Comparison of ENCODE assay signal across 35 mouse cellular contexts in genomic region chr5:74679631-74680030, GRCm38 (mm10). TPM values are rescaled to one million over a fixed set of nuclear protein-coding genes. Genes with fewer than 3 reads are reported as not detected.
DNase-seq lines count a peak whose midpoint lies in the region; ATAC-seq and TF ChIP-seq lines count a peak whose summit lies in the region.
"Had no signal": no experiment of that assay in that cellular context is flagged by ENCODE, and none has a peak within 500 bp of the region (broad histone marks: within the 10 kb centered on the region; RNA-seq: fewer than 3 reads in every experiment).

No protein-coding gene starts in this region.

- TF ChIP-seq CTCF in thymus, adult 2 months (IDR thresholded peaks at IDR 0.05; ENCODE audit: borderline replicate concordance, control insufficient read depth, extremely low read depth, insufficient read depth, low read length, poor library complexity) = no peak

- peak; percentile 21 for DNase-seq in gastrocnemius, postnatal 14 days
- DNase-seq in gastrocnemius, postnatal 4 days (ENCODE audit: low spot score in 2 of 2) = no peak
- DNase-seq in heart, adult 9 months (ENCODE audit: low spot score in 2 of 2) = peak; percentile 84 to 92
- DNase-seq in heart, postnatal 25 days (ENCODE audit: low spot score) = peak; percentile 67
- no peak for DNase-seq in left cerebral cortex, postnatal 36 days (ENCODE audit: low spot score in 2 of 2)
- DNase-seq in thymus, adult 2 months = no peak
- DNase-seq: adrenal gland, postnatal 14 days; cerebellum, adult 18-20 months; cerebellum, postnatal 10 days; forebrain, postnatal 0 days; kidney, adult 2 months; kidney, postnatal 4 days; layer of hippocampus, postnatal 36 days; liver; lung, adult 2 months; lung, postnatal 14 days; retina, postnatal 1 day; right cerebral cortex, postnatal 14 days; spleen, adult 18-20 months; thymus, postnatal 25 days had no signal

- H3K4me1 ChIP-seq in brown adipose tissue, adult 24 weeks (ENCODE audit: control insufficient read depth, insufficient read depth, insufficient read length, low read length) = peaks cover 41% of the 10 kb centered on the region
- peaks cover 16% of the 10 kb centered on the region for H3K4me1 ChIP-seq in hindbrain, embryonic 13.5 days (replicated peaks)
- H3K4me1 ChIP-seq in thymus, adult 2 months (replicated peaks; ENCODE audit: control insufficient read depth, insufficient read depth, low read length) = no peaks in the 10 kb centered on the region
- H3K4me1 ChIP-seq: intestine, embryonic 15.5 days had no signal

- WGBS in hindbrain, embryonic 13.5 days = 87% methylated on average over 7 of the region's 7 CpGs
- 88% methylated on average over 7 of the region's 7 CpGs for WGBS in thymus, adult 2 months

- ATAC-seq in hindbrain, embryonic 13.5 days (ENCODE audit: low FRiP score) = no peak
- ATAC-seq: forebrain, postnatal 0 days; hindbrain, postnatal 0 days; intestine, embryonic 15.5 days; midbrain, embryonic 15.5 days had no signal

- peak overlapping the region; percentile 96 for H3K27ac ChIP-seq in brown adipose tissue, adult 24 weeks (replicated peaks; ENCODE audit: low read depth, low read length)
- H3K27ac ChIP-seq in hindbrain, embryonic 13.5 days = no peak overlapping the region
- H3K27ac ChIP-seq in thymus, adult 2 months (ENCODE audit: control insufficient read depth, insufficient read depth, low read length) = no peak overlapping the region
- H3K27ac ChIP-seq: embryonic facial prominence, embryonic 10.5 days; embryonic facial prominence, embryonic 15.5 days; forebrain, embryonic 12.5 days; heart, embryonic 13.5 days; hindbrain, postnatal 0 days; intestine, embryonic 15.5 days; kidney, postnatal 0 days; liver, embryonic 14.5 days; midbrain, embryonic 10.5 days; midbrain, embryonic 15.5 days; neural tube, embryonic 15.5 days had no signal

- H3K36me3 ChIP-seq in hindbrain, embryonic 13.5 days = no peaks in the 10 kb centered on the region
- no peaks in the 10 kb centered on the region for H3K36me3 ChIP-seq in thymus, adult 2 months (ENCODE audit: control insufficient read depth, insufficient read depth, low read length)
- H3K36me3 ChIP-seq: embryonic facial prominence, embryonic 10.5 days; embryonic facial prominence, embryonic 15.5 days; forebrain, embryonic 12.5 days; heart, embryonic 13.5 days; intestine, embryonic 15.5 days; midbrain, embryonic 10.5 days; midbrain, embryonic 15.5 days; neural tube, embryonic 15.5 days had no signal

- intact Hi-C loops in gastrocnemius, postnatal 14 days (cut with DNase I; ENCODE audit: low total_unique reads) = no loop called here
- intact Hi-C loops in heart, postnatal 25 days (cut with DNase I) = loop anchor here (2.0 to 5.0 kb wide), 2 partner anchors 33 to 39 kb away; no protein-coding TSS in a partner anchor
- intact Hi-C loops in left cerebral cortex, postnatal 36 days (cut with DNase I) = no loop called here

- no peak overlapping the region for H3K4me3 ChIP-seq in brown adipose tissue, adult 24 weeks (ENCODE audit: insufficient read depth, low read depth, low read length)
- no peak overlapping the region for H3K4me3 ChIP-seq in hindbrain, embryonic 13.5 days
- no peak overlapping the region for H3K4me3 ChIP-seq in thymus, adult 2 months (ENCODE audit: control insufficient read depth, insufficient read depth, low read length)
- H3K4me3 ChIP-seq: embryonic facial prominence, embryonic 10.5 days; embryonic facial prominence, embryonic 15.5 days; forebrain, embryonic 12.5 days; heart, embryonic 13.5 days; intestine, embryonic 15.5 days; midbrain, embryonic 10.5 days; midbrain, embryonic 15.5 days; neural tube, embryonic 15.5 days had no signal

- no peak overlapping the region for H3K4me2 ChIP-seq in hindbrain, embryonic 13.5 days
- H3K4me2 ChIP-seq: embryonic facial prominence, embryonic 15.5 days; forebrain, embryonic 12.5 days; heart, embryonic 13.5 days; intestine, embryonic 15.5 days; midbrain, embryonic 15.5 days; neural tube, embryonic 15.5 days had no signal

- TF ChIP-seq POLR2A in thymus, adult 2 months (IDR thresholded peaks at IDR 0.05; ENCODE audit: control insufficient read depth, extremely low read depth, insufficient read depth, low read length, poor library complexity) = no peak

- no peak overlapping the region for H3K9ac ChIP-seq in hindbrain, embryonic 13.5 days
- H3K9ac ChIP-seq: embryonic facial prominence, embryonic 15.5 days; forebrain, embryonic 12.5 days; forebrain, postnatal 0 days; heart, embryonic 13.5 days; intestine, embryonic 15.5 days; liver, embryonic 14.5 days; midbrain, embryonic 15.5 days; neural tube, embryonic 15.5 days had no signal

- H3K27me3 ChIP-seq in hindbrain, embryonic 13.5 days = no peaks in the 10 kb centered on the region
- no peaks in the 10 kb centered on the region for H3K27me3 ChIP-seq in thymus, adult 2 months (ENCODE audit: control insufficient read depth, insufficient read depth, low read length)
- H3K27me3 ChIP-seq: embryonic facial prominence, embryonic 15.5 days; forebrain, embryonic 12.5 days; heart, embryonic 13.5 days; intestine, embryonic 15.5 days; midbrain, embryonic 15.5 days; neural tube, embryonic 15.5 days had no signal

- no peaks in the 10 kb centered on the region for H3K9me3 ChIP-seq in hindbrain, embryonic 13.5 days
- H3K9me3 ChIP-seq: embryonic facial prominence, embryonic 10.5 days; embryonic facial prominence, embryonic 15.5 days; forebrain, embryonic 12.5 days; heart, embryonic 13.5 days; intestine, embryonic 15.5 days; midbrain, embryonic 10.5 days; midbrain, embryonic 15.5 days; neural tube, embryonic 15.5 days had no signal

RNA-seq across cellular contexts. Expression of gene Lnx1, which starts 23.1 kb away (rescaled TPM):
- 1 to 10 TPM; 1.3 to 3.7 TPM for total RNA-seq in gastrocnemius, postnatal 14 days (2021)
- total RNA-seq in gastrocnemius, postnatal 4 days (2021) = under 1 TPM; 0.57 to 0.83 TPM
- polyA plus RNA-seq in brown adipose tissue, adult 24 weeks (2012; ENCODE audit: insufficient read depth, insufficient read length, missing spikeins) = 1.7 and 3.1 TPM in 2 replicates
- total RNA-seq in heart, postnatal 25 days (2021) = 1 to 10 TPM; 6.7 to 9.5 TPM
- 3.0 and 3.3 TPM in 2 replicates for polyA plus RNA-seq in hindbrain, embryonic 13.5 days (2015; fragmentation: Nextera tagmentation; extraction: Ambion mirVana)
- total RNA-seq in left cerebral cortex, postnatal 36 days (2021) = 10 to 100 TPM; 25.1 to 25.8 TPM
- 1.5 and 1.6 TPM in 2 replicates for polyA plus RNA-seq in thymus, adult 2 months (2012; rRNA removed)
- total RNA-seq: common myeloid progenitor, adult 5-6 weeks; MEL had no signal

Comparison
In these comparisons a context has a peak if more than half of its experiments do, and no peak if none do; other contexts are left out.
1. DNase-seq: peak in gastrocnemius, postnatal 14 days (single experiment), heart, adult 9 months (2 of 2) and heart, postnatal 25 days (single experiment); none in gastrocnemius, postnatal 4 days (0 of 2), left cerebral cortex, postnatal 36 days (0 of 2) and thymus, adult 2 months (single experiment).